Mouse (Mus musculus) heart, embryonic 13.5 days (tissue): ENCODE results near the gene Rasgef1b. TPM values are rescaled to one million over a fixed set of nuclear protein-coding genes. Genes with fewer than 3 reads are reported as not detected.

Experiments used
- ATAC-seq: fragments of 200-750 bp; cut with Nextera tagmentation; 2 replicates; pipeline ENCODE4 v1.8.0; 2017; ENCODE audit warnings: moderate TSS enrichment; ENCODE audit not compliant: insufficient number of reproducible peaks, low FRiP score, low TSS enrichment; ENCODE audit errors: extremely low read depth
- H3K27ac ChIP-seq: fragments of 300-500 bp; sonication (generic); replicated peaks from 2 replicates; pipeline ENCODE4 v1.5.1; 2015; ENCODE audit warnings: moderate library complexity, mild to moderate bottlenecking, inconsistent platforms
- H3K27me3 ChIP-seq: fragments of 300-500 bp; sonication (generic); replicated peaks from 2 replicates; pipeline ENCODE4 v1.6.1; 2015; ENCODE audit warnings: mild to moderate bottlenecking, inconsistent platforms
- H3K36me3 ChIP-seq: fragments of 300-500 bp; sonication (generic); 2 replicates; pipeline ENCODE4 v1.6.1; 2015; ENCODE audit warnings: mild to moderate bottlenecking, inconsistent platforms
- H3K4me1 ChIP-seq: fragments of 300-500 bp; sonication (generic); 2 replicates; pipeline ENCODE4 v1.6.1; 2015; ENCODE audit warnings: inconsistent platforms
- H3K4me2 ChIP-seq: fragments of 300-500 bp; sonication (generic); 2 replicates; pipeline ENCODE4 v1.6.1; 2015; ENCODE audit warnings: inconsistent platforms, mild to moderate bottlenecking, moderate library complexity
- H3K4me3 ChIP-seq: fragments of 300-500 bp; sonication (generic); 2 replicates; pipeline ENCODE4 v1.5.1; 2015; ENCODE audit warnings: moderate library complexity, mild to moderate bottlenecking, inconsistent platforms
- H3K9ac ChIP-seq: fragments of 300-500 bp; sonication (generic); 2 replicates; pipeline ENCODE4 v1.6.1; 2015; ENCODE audit warnings: inconsistent platforms, mild to moderate bottlenecking, moderate library complexity
- H3K9me3 ChIP-seq: fragments of 300-500 bp; sonication (generic); 2 replicates; pipeline ENCODE4 v1.6.1; 2016; ENCODE audit warnings: inconsistent platforms
- WGBS: fragments of 180-500 bp; shearing (Covaris S2); methylation state at CpG from one replicate; pipeline ENCODE4 v1.1.7; 2015; ENCODE audit warnings: mixed read lengths; 5-methylcytosine and 5-hydroxymethylcytosine counted together
- polyA plus RNA-seq: library from polyadenylated mRNA; unstranded; fragments of >200 nt; fragmentation: Nextera tagmentation; extraction: Ambion mirVana; gene quantifications from 2 replicates; pipeline ENCODE4 v1.2.1, GENCODE M21; 2015

The Rasgef1b gene
- polyA plus RNA-seq, 1 experiment from 2014 or later, result 36.7 TPM

DNA sequence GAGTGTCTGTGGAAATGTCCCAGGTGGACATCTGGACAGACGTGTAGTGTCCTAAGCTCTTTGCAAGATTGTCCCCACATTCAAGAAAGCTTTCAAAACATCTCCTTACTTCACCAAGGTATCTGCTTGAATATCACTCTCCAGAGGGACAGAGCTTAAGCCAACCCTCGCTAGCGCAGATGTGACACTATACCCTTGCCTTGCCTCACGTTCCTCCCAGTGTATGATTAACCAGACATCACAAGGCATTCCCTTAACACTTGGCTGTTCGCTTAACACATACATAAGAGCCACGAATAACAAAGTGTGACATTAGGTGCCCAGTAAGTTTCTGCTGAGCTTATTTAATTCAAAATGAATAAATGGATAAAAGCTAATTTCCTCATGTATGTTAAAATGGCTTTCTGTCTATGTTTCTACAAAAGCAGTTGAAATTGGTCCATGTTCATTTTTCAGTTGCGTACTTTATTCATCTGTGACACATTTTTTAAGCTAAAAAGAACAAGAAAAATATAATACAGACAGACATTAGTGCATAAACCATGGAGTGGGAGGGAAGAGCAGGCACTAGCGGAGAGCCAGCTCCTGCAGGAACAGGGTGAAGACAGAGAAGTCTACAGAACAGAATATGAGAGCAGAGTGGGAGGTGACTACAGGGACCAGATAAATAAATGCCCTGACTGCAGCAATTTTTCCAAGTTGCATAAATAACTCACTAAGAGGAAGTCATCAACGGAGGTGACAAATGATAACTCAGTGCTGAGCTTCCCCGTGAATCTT lies 126.4 kb downstream of the Rasgef1b start:
- Histone ChIP-seq H3K4me1 (peaks cover 16% of the 10 kb centered on the region), H3K4me3 (no peak overlapping the region), H3K4me2 (no peak overlapping the region), H3K36me3 (no peaks in the 10 kb centered on the region), H3K9me3 (no peaks in the 10 kb centered on the region), H3K27me3 (no peaks in the 10 kb centered on the region; the same call in 1 of the 2 replicates), H3K9ac (no peak overlapping the region), H3K27ac (no peak overlapping the region)
- ATAC-seq, result no peak
- WGBS, result 57% methylated on average over 10 of the region's 10 CpGs

DNA sequence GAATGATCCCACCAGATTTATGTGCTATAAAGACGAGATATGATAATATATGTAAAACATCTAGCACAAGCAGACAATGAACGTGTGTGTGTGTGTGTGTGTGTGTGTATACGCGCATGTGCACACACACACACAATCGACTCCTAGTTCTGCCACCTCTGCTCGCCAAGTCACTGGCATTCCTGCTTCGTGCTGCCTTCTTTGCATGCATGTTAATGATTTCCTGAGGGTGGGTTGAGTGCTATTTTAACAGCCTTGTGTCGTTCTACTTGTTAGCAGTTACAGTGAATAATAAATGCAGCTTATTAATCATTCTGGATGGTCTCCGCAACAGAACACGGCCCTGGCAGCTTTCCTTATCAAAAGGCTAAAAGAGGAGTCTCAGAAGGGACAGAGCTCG lies 129.5 kb downstream of the Rasgef1b start:
- H3K4me3 ChIP-seq, result no peak overlapping the region
- no peak overlapping the region for H3K9ac ChIP-seq
- no peaks in the 10 kb centered on the region for H3K27me3 ChIP-seq
- 66% methylated on average over 11 of the region's 11 CpGs for WGBS
- H3K4me1 ChIP-seq, result peaks cover 16% of the 10 kb centered on the region
- no peaks in the 10 kb centered on the region for H3K9me3 ChIP-seq
- H3K4me2 ChIP-seq, result no peak overlapping the region
- H3K27ac ChIP-seq, result no peak overlapping the region
- ATAC-seq, result no peak
- no peaks in the 10 kb centered on the region for H3K36me3 ChIP-seq

DNA sequence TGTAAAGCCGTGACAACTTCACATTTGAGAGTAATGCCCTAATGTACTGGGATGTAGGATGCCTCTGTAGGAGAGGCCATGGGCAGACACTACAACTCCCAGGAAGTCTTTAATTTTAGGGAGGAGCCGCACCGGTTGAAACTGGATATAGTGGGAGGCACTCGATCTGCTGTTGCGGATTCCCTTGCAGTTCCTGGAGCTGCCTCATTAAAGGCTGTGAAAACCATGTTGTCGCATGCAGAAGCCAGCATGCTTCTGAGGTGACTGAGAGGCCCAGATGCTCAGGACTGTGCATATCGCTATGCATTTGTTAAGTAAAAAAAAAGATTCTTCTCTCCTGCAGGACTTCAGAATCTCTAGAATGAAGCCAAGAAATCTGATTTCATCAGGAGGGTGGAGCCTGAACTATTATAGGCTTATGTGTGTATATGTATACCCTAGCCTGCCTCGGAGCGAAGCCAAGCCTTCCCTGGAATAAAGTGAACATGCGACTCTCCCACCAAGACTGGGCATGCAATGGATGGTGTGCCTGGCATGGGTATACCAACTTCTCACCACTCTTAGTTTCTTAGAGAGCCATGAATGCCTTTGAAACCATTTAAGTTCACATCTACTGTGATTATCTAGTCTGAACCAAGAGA lies 130.3 kb downstream of the Rasgef1b start:
- WGBS, result 58% methylated on average over 10 of the region's 10 CpGs
- H3K9ac ChIP-seq, result no peak overlapping the region
- no peaks in the 10 kb centered on the region for H3K27me3 ChIP-seq
- no peaks in the 10 kb centered on the region for H3K36me3 ChIP-seq
- H3K4me3 ChIP-seq, result no peak overlapping the region
- no peak overlapping the region for H3K4me2 ChIP-seq
- ATAC-seq, result no peak
- H3K27ac ChIP-seq, result no peak overlapping the region
- H3K9me3 ChIP-seq, result no peaks in the 10 kb centered on the region
- H3K4me1 ChIP-seq, result peaks cover 16% of the 10 kb centered on the region

DNA sequence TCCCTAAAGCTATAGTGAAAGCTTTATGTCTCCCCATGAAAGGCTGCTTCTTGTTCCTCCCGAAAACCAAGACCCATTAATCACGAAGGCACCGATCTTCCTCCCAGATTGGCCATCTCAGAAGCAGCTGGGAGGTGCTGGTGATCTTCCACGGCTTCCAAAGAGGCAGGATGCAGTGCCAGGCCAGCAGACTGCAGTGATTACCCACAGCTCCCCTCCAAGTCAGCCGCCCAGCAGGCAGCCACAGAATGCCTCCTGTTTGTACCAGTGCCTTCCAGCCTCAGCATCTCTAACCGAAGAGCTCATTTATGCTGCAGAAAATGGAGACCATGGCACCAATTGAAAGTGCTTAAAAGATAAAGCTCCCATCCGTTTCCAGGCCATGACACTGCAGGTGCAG lies 131.2 kb downstream of the Rasgef1b start:
- H3K4me1 ChIP-seq, result peaks cover 10% of the 10 kb centered on the region
- H3K36me3 ChIP-seq, result no peaks in the 10 kb centered on the region
- H3K27ac ChIP-seq, result no peak overlapping the region
- H3K4me2 ChIP-seq, result no peak overlapping the region
- H3K4me3 ChIP-seq, result no peak overlapping the region
- WGBS, result 60% methylated on average over 7 of the region's 7 CpGs
- H3K9me3 ChIP-seq, result no peaks in the 10 kb centered on the region
- H3K27me3 ChIP-seq, result no peaks in the 10 kb centered on the region
- no peak overlapping the region for H3K9ac ChIP-seq
- ATAC-seq, result no peak

DNA sequence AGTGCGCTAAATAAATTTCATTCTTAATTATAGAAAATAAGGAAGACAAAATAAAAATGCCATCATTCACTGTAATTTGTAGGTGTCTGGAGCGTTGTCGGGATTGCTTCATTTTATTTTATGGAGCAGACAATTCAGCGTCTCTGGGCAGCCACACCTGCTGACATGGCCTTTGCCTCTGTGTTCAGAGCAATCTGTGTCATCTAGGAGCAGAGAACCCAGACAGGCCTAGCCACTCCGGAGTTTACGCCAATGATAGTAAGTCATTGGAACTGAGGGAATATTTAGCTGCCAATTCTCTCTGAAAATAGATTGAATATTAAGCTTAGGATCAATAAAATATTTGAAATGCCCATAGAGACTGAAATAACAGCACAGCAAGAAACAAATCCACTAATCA lies 137.5 kb downstream of the Rasgef1b start:
- H3K27ac ChIP-seq, result no peak overlapping the region
- no peak overlapping the region for H3K4me3 ChIP-seq
- H3K27me3 ChIP-seq, result no peaks in the 10 kb centered on the region
- no peak overlapping the region for H3K9ac ChIP-seq
- ATAC-seq, result no peak
- WGBS, result 76% methylated on average over 6 of the region's 6 CpGs
- H3K36me3 ChIP-seq, result no peaks in the 10 kb centered on the region
- H3K4me2 ChIP-seq, result no peak overlapping the region
- H3K9me3 ChIP-seq, result no peaks in the 10 kb centered on the region
- H3K4me1 ChIP-seq, result no peaks in the 10 kb centered on the region

DNA sequence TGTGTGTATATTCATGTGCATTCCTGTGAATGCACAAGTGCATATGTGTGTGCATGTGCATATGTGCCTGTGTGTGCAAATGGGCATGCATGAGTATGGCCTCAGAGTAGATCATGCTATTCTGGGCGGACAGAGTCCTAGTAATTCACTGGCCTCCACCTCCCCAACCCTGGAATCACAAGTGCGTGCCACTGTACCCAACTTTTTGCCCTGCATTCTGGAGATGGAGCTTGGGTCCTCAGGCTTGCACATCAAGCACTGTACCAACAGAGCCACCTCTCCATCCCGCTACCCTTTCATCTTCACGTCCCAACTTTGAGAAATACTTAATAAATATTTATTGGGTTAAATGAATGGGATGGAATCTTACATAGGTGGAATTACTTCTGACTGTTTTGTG lies 138.3 kb downstream of the Rasgef1b start:
- Histone ChIP-seq H3K36me3 (no peaks in the 10 kb centered on the region), H3K4me2 (no peak overlapping the region), H3K27me3 (no peaks in the 10 kb centered on the region), H3K4me3 (no peak overlapping the region), H3K9me3 (no peaks in the 10 kb centered on the region), H3K4me1 (no peaks in the 10 kb centered on the region), H3K9ac (no peak overlapping the region), H3K27ac (no peak overlapping the region)
- 84% methylated on average over 4 of the region's 4 CpGs for WGBS
- ATAC-seq, result no peak

DNA sequence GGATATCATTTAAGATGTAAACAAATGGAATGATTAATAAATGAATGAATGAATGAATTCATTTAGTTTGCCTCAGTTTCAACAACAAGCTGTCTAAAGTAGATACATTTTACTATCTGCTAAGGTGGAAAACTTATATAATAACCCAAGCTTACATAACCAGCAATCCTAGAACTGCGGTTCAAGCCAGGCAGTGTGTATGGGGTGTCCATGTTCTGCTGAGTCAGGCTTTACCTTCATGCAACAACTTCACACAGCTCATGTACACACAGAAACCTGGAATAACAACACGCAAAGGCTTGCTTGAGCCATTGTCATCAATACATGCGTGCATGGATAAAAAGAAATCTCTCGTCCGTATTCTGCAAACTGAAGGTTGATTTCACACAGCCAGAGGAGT lies 140.9 kb downstream of the Rasgef1b start:
- H3K4me3 ChIP-seq, result no peak overlapping the region
- no peak for ATAC-seq
- H3K27me3 ChIP-seq, result no peaks in the 10 kb centered on the region
- H3K4me1 ChIP-seq, result no peaks in the 10 kb centered on the region
- WGBS, result 86% methylated on average over 5 of the region's 5 CpGs
- no peak overlapping the region for H3K9ac ChIP-seq
- H3K36me3 ChIP-seq, result no peaks in the 10 kb centered on the region
- no peak overlapping the region for H3K4me2 ChIP-seq
- H3K27ac ChIP-seq, result no peak overlapping the region
- H3K9me3 ChIP-seq, result no peaks in the 10 kb centered on the region

DNA sequence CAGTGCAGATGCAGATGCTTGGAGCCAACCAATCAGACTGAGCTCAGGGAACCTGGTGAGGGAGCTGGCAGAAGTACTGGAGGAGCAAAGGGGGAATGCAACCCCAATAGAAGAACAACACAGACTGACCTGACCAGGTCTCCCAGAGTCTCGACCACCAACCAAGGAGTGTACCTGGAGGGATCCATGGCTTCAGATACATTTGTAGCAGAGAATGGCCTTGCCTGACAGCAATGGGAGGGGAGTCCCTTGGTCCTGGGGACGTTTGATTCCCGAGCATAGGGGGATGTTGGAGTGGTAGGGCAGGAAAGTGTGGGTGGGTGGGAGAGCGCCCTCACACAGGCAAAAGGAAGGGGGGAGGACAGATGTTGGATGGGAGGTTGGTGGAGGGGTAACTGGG lies 141.3 kb downstream of the Rasgef1b start:
- Histone ChIP-seq H3K4me3 (no peak overlapping the region), H3K27me3 (no peaks in the 10 kb centered on the region), H3K4me2 (no peak overlapping the region), H3K9ac (no peak overlapping the region), H3K36me3 (no peaks in the 10 kb centered on the region), H3K9me3 (no peaks in the 10 kb centered on the region), H3K4me1 (no peaks in the 10 kb centered on the region), H3K27ac (no peak overlapping the region)
- whole genome bisulfite sequencing, result 60% methylated on average over 4 of the region's 4 CpGs
- no peak for ATAC-seq

DNA sequence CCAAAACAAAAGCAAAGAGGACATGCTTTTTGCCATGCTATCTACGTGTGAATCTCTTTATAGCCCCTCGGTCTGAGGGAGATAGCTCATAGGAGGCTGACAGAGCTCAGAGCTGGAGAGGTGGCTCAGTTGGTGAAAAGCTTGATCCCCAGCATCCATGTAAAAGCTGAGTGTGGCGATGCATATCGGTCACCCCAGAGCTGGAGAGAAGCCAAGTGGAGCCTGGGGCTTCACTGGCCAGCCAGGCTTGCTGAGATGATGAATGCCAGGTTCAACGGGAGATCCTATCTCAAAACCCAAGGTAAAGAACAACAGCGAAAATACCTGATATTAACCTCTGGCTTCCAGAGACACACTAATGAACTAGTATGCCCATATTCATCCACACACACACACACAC lies 142.6 kb downstream of the Rasgef1b start:
- Histone ChIP-seq H3K4me3 (no peak overlapping the region), H3K4me1 (peaks cover 8% of the 10 kb centered on the region), H3K36me3 (no peaks in the 10 kb centered on the region), H3K9ac (no peak overlapping the region), H3K9me3 (no peaks in the 10 kb centered on the region), H3K27ac (no peak overlapping the region), H3K4me2 (no peak overlapping the region), H3K27me3 (no peaks in the 10 kb centered on the region)
- WGBS, result 65% methylated on average over 6 of the region's 6 CpGs
- ATAC-seq, result no peak

DNA sequence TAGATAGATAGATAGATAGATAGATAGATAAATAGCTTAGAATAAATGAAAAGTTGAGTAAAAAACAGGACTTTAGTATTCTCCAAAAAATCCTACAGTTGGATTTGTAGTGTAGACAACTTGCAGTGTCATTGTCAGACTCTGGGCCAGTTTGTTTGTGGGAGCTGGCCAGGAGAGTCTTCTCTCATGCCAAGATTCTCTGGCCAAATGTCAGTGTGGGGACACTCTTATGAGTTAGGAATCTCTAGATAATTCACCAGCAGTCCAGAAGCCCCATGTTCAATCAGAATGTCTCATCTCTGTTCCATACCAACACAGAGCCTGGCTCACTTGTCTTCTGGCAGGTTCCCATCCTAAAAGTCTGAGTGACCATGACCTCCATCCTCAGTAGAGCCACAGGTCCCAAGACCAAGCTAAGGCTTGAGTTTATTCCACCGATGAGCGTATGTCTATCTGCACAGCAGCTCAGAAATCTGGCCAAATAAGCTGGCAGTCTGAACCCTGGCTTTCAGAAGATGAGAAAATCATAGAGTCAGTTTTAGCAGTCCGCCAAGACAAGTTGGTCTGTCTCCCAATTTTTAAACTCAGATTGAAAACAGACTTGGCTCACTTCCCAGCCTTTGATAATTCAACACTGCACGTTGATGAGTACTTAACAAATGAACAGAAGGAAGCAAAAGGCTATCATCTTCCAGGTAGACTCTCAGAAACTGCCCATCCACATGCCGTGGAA lies 143.5 kb downstream of the Rasgef1b start:
- WGBS, result 71% methylated on average over 5 of the region's 5 CpGs
- H3K9ac ChIP-seq, result no peak overlapping the region
- H3K9me3 ChIP-seq, result no peaks in the 10 kb centered on the region
- H3K36me3 ChIP-seq, result no peaks in the 10 kb centered on the region
- H3K4me2 ChIP-seq, result no peak overlapping the region
- no peaks in the 10 kb centered on the region for H3K27me3 ChIP-seq
- H3K4me3 ChIP-seq, result no peak overlapping the region
- ATAC-seq, result no peak
- H3K27ac ChIP-seq, result no peak overlapping the region
- peaks cover 8% of the 10 kb centered on the region for H3K4me1 ChIP-seq

DNA sequence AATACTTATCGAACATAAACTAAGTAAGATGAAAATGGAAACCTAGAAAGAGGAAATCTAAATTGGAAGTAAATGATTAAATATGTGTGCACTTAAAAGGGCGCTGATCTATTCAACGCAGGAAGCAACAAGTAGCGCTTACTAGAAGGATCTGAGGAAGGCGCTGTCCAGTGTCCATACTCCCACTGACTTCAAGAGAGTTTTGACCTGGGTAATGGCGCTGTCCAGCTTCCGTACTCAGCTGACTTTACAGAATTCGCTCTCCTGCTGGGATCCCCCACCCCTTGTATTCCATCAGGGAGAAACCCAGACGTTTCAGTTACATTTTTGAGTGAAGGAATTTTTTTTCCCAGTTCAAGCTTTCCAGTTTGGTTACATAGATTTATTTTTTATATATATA lies 144.6 kb downstream of the Rasgef1b start:
- Histone ChIP-seq H3K4me3 (no peak overlapping the region), H3K27ac (no peak overlapping the region), H3K4me2 (no peak overlapping the region), H3K36me3 (no peaks in the 10 kb centered on the region), H3K9ac (no peak overlapping the region), H3K27me3 (no peaks in the 10 kb centered on the region), H3K4me1 (peaks cover 8% of the 10 kb centered on the region), H3K9me3 (no peaks in the 10 kb centered on the region)
- no peak for ATAC-seq
- WGBS, result 74% methylated on average over 9 of the region's 9 CpGs
